Mouse (Mus musculus): ENCODE measurements around the gene Gabbr2. TPM values are rescaled to one million over a fixed set of nuclear protein-coding genes. Genes with fewer than 3 reads are reported as not detected.

Gabbr2 gene
- polyA plus RNA-seq, 1 experiment = not detected

- Histone ChIP-seq H3K27me3 (ENCODE audit: control insufficient read depth, insufficient read depth, low read length, poor library complexity, severe bottlenecking) (no peaks in the 10 kb centered on the region), H3K27ac (ENCODE audit: insufficient read depth, low read length) (no peak overlapping the region), H3K9me3 (replicated peaks; ENCODE audit: control insufficient read depth, insufficient read depth, low read length, poor library complexity, severe bottlenecking) (no peaks in the 10 kb centered on the region), H3K36me3 (ENCODE audit: control insufficient read depth, insufficient read depth, low read length, poor library complexity, severe bottlenecking) (no peaks in the 10 kb centered on the region), H3K4me3 (ENCODE audit: low read depth, low read length) (peak overlapping the region; percentile 61), H3K4me1 (ENCODE audit: control insufficient read depth, insufficient read depth, low read length) (peaks cover 7% of the 10 kb centered on the region), H3K9ac (ENCODE audit: low read depth, poor library complexity, severe bottlenecking) (peak overlapping the region; percentile 8; the same call in 1 of the 2 replicates)
- TF ChIP-seq CTCF (IDR thresholded peaks at IDR 0.05; ENCODE audit: low read depth, low read length) = no peak
- TF ChIP-seq EP300 (IDR thresholded peaks at IDR 0.05; ENCODE audit: insufficient read depth, low read depth, low read length) = no peak
- TF ChIP-seq POLR2A (IDR thresholded peaks at IDR 0.05; ENCODE audit: insufficient read depth, low read length) = no peak
These were observed 370.7 kb downstream of the Gabbr2 start for GRCm38 (mm10) chr4:46620946-46621345.

- Histone ChIP-seq H3K4me1 (ENCODE audit: control insufficient read depth, insufficient read depth, low read length) (peaks cover 7% of the 10 kb centered on the region), H3K9me3 (replicated peaks; ENCODE audit: control insufficient read depth, insufficient read depth, low read length, poor library complexity, severe bottlenecking) (no peaks in the 10 kb centered on the region), H3K4me3 (ENCODE audit: low read depth, low read length) (peak overlapping the region; percentile 61), H3K9ac (ENCODE audit: low read depth, poor library complexity, severe bottlenecking) (peak overlapping the region; percentile 8; the same call in 1 of the 2 replicates), H3K27me3 (ENCODE audit: control insufficient read depth, insufficient read depth, low read length, poor library complexity, severe bottlenecking) (no peaks in the 10 kb centered on the region), H3K27ac (ENCODE audit: insufficient read depth, low read length) (no peak overlapping the region), H3K36me3 (ENCODE audit: control insufficient read depth, insufficient read depth, low read length, poor library complexity, severe bottlenecking) (no peaks in the 10 kb centered on the region)
- TF ChIP-seq CTCF (IDR thresholded peaks at IDR 0.05; ENCODE audit: low read depth, low read length) (peak; percentile 90), POLR2A (IDR thresholded peaks at IDR 0.05; ENCODE audit: insufficient read depth, low read length) (no peak)
These were observed 371.3 kb downstream of the Gabbr2 start for GRCm38 (mm10) chr4:46620330-46620729.

DNA sequence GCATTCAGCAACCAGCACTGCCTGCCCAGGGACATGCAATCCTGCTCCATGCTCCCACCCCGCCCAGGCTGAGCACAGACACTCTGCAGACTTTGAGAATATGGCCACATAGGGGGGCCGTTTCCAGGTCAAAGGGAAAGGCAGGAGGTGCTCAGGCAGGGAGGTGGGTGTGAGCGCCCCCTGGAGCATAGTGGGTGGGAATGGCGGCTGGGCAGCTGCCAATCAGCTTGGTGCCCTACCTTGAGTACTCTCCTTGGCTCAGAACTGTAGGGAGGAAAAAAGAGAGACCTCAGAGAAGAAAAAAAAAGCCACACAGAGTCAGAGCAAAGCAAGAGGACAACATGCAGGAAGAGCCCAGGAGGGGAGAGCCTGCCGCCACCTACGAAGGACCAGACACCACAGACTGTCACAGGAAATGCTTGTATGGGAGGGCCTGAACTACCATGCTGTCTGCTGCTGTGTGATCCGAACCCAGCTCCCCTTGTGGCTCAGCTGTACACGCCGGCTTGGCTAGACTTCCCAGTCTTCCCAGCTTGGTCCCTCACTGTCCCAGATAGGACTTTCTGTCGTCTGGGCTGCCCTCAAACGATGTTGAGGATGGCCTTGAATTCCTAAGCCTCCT lies 373.4 kb downstream of the Gabbr2 start:
- H3K27me3 ChIP-seq (ENCODE audit: control insufficient read depth, insufficient read depth, low read length, poor library complexity, severe bottlenecking) = no peaks in the 10 kb centered on the region
- no peaks in the 10 kb centered on the region for H3K9me3 ChIP-seq (replicated peaks; ENCODE audit: control insufficient read depth, insufficient read depth, low read length, poor library complexity, severe bottlenecking)
- H3K4me3 ChIP-seq (ENCODE audit: low read depth, low read length) = no peak overlapping the region
- peaks cover 7% of the 10 kb centered on the region for H3K4me1 ChIP-seq (ENCODE audit: control insufficient read depth, insufficient read depth, low read length)
- TF ChIP-seq CTCF (IDR thresholded peaks at IDR 0.05; ENCODE audit: low read depth, low read length) (peak; percentile 84), POLR2A (IDR thresholded peaks at IDR 0.05; ENCODE audit: insufficient read depth, low read length) (no peak)
- H3K36me3 ChIP-seq (ENCODE audit: control insufficient read depth, insufficient read depth, low read length, poor library complexity, severe bottlenecking) = no peaks in the 10 kb centered on the region
- no peak overlapping the region for H3K27ac ChIP-seq (ENCODE audit: insufficient read depth, low read length)
- H3K9ac ChIP-seq (ENCODE audit: low read depth, poor library complexity, severe bottlenecking) = no peak overlapping the region

- Histone ChIP-seq H3K4me1 (ENCODE audit: control insufficient read depth, insufficient read depth, low read length) (peaks cover 5% of the 10 kb centered on the region), H3K9ac (ENCODE audit: low read depth, poor library complexity, severe bottlenecking) (no peak overlapping the region)
These were observed 374.3 kb downstream of the Gabbr2 start for GRCm38 (mm10) chr4:46617408-46617807.

GRCm38 (mm10) chr4:46614641-46615040 lies 377.0 kb downstream of the Gabbr2 start:
- Histone ChIP-seq H3K9me3 (replicated peaks; ENCODE audit: control insufficient read depth, insufficient read depth, low read length, poor library complexity, severe bottlenecking) (no peaks in the 10 kb centered on the region), H3K27ac (ENCODE audit: insufficient read depth, low read length) (no peak overlapping the region), H3K27me3 (ENCODE audit: control insufficient read depth, insufficient read depth, low read length, poor library complexity, severe bottlenecking) (no peaks in the 10 kb centered on the region), H3K4me3 (ENCODE audit: low read depth, low read length) (peak overlapping the region; percentile 24), H3K36me3 (ENCODE audit: control insufficient read depth, insufficient read depth, low read length, poor library complexity, severe bottlenecking) (no peaks in the 10 kb centered on the region), H3K9ac (ENCODE audit: low read depth, poor library complexity, severe bottlenecking) (no peak overlapping the region), H3K4me1 (ENCODE audit: control insufficient read depth, insufficient read depth, low read length) (peaks cover 2% of the 10 kb centered on the region)
- TF ChIP-seq EP300 (IDR thresholded peaks at IDR 0.05; ENCODE audit: insufficient read depth, low read depth, low read length) = no peak

More at GRCm38 (mm10) chr4:46617408-46617807, 374.3 kb downstream of the Gabbr2 start:
- TF ChIP-seq POLR2A (IDR thresholded peaks at IDR 0.05; ENCODE audit: insufficient read depth, low read length) (no peak), CTCF (IDR thresholded peaks at IDR 0.05; ENCODE audit: low read depth, low read length) (peak; percentile 36)
- Histone ChIP-seq H3K27ac (ENCODE audit: insufficient read depth, low read length) (no peak overlapping the region), H3K4me3 (ENCODE audit: low read depth, low read length) (no peak overlapping the region), H3K36me3 (ENCODE audit: control insufficient read depth, insufficient read depth, low read length, poor library complexity, severe bottlenecking) (no peaks in the 10 kb centered on the region), H3K27me3 (ENCODE audit: control insufficient read depth, insufficient read depth, low read length, poor library complexity, severe bottlenecking) (no peaks in the 10 kb centered on the region), H3K9me3 (replicated peaks; ENCODE audit: control insufficient read depth, insufficient read depth, low read length, poor library complexity, severe bottlenecking) (no peaks in the 10 kb centered on the region)

GRCm38 (mm10) chr4:46613618-46614017 lies 378.1 kb downstream of the Gabbr2 start:
- no peaks in the 10 kb centered on the region for H3K36me3 ChIP-seq (ENCODE audit: control insufficient read depth, insufficient read depth, low read length, poor library complexity, severe bottlenecking)
- H3K4me3 ChIP-seq (ENCODE audit: low read depth, low read length) = 0 out of 2 replicates have a peak overlapping the region, but pooled peaks have one; percentile 29
- H3K27ac ChIP-seq (ENCODE audit: insufficient read depth, low read length) = no peak overlapping the region
- H3K4me1 ChIP-seq (ENCODE audit: control insufficient read depth, insufficient read depth, low read length) = peaks cover 2% of the 10 kb centered on the region
- TF ChIP-seq EP300 (IDR thresholded peaks at IDR 0.05; ENCODE audit: insufficient read depth, low read depth, low read length) (no peak), POLR2A (IDR thresholded peaks at IDR 0.05; ENCODE audit: insufficient read depth, low read length) (no peak), CTCF (IDR thresholded peaks at IDR 0.05; ENCODE audit: low read depth, low read length) (no peak)
- H3K27me3 ChIP-seq (ENCODE audit: control insufficient read depth, insufficient read depth, low read length, poor library complexity, severe bottlenecking) = no peaks in the 10 kb centered on the region
- H3K9ac ChIP-seq (ENCODE audit: low read depth, poor library complexity, severe bottlenecking) = no peak overlapping the region
- no peaks in the 10 kb centered on the region for H3K9me3 ChIP-seq (replicated peaks; ENCODE audit: control insufficient read depth, insufficient read depth, low read length, poor library complexity, severe bottlenecking)

Other genes starting within 250 kb of the Gabbr2 start
- gene Anks6, start 65.6 kb upstream of the Gabbr2 start, polyA plus RNA-seq (2011; ENCODE audit: insufficient read depth, insufficient read length, low read depth, missing spikeins) = 1.6 and 2.8 TPM in 2 replicates
- gene Galnt12, start 100.0 kb upstream of the Gabbr2 start, polyA plus RNA-seq (2011; ENCODE audit: insufficient read depth, insufficient read length, low read depth, missing spikeins) = 4.5 and 4.9 TPM in 2 replicates
- 1.6 TPM in 1 of 2 replicates, not detected in the other for gene Col15a1, start 216.3 kb upstream of the Gabbr2 start, polyA plus RNA-seq (2011; ENCODE audit: insufficient read depth, insufficient read length, low read depth, missing spikeins)

Measured in ES-Bruce4 (cell line).